Mouse (Mus musculus): ENCODE data around the gene Ubox5.

DNA sequence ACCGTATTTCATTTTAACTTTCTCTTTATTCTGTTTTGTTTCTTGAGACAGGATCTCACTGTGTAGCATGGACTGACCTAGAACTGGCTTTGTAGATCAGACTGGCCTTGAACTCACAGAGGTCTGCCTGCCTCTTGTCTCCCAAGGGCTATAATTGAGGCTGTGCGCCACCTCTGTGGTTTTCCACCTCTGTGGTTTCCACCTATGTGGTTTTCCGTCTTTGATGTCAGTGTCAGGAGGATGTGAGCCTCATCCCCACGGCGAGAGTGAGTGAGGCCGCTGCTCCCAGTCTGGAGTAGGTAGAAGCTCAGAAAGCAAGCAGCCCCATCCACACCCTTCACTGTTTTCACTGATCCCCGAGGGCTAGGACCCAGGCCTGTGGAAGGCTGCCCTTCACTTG lies 75.0 kb downstream of the Ubox5 start:
- TF ChIP-seq FLI1 (IDR thresholded peaks at IDR 0.05; ENCODE audit: low read length) (no peak), GATA1 (IDR thresholded peaks at IDR 0.05; ENCODE audit: borderline replicate concordance, low read length) (no peak)

Measured in megakaryocyte, embryonic 14.5 days (primary cell).